Mouse (Mus musculus) liver, embryonic 11.5 days (tissue): ENCODE measurements around the gene Gm17019. TPM values are rescaled to one million over a fixed set of nuclear protein-coding genes. Genes with fewer than 3 reads are reported as not detected.
"Not testable (repeated sequence)": the region's sequence is repeated elsewhere in the genome, so short reads cannot be mapped to it uniquely, and the experiment has no call there.

Experiments
- ATAC-seq: fragments of 200-750 bp; cut with Nextera tagmentation; replicated peaks from 2 replicates; pipeline ENCODE4 v1.8.0; 2017; ENCODE audit warnings: moderate number of reproducible peaks, mild to moderate bottlenecking, moderate TSS enrichment, moderate library complexity; ENCODE audit not compliant: low FRiP score
- DNase-seq: peaks from one replicate; pipeline ENCODE4 v3.0.0-alpha.2; 2017; ENCODE audit warnings: low spot score
- H3K27ac ChIP-seq: fragments of 300-500 bp; sonication (generic); 2 replicates; pipeline ENCODE4 v1.5.1; 2014; ENCODE audit warnings: mild to moderate bottlenecking, low read depth, low read length, control low read depth
- H3K27me3 ChIP-seq: fragments of 300-500 bp; sonication (generic); replicated peaks from 2 replicates; pipeline ENCODE4 v1.6.1; 2014; ENCODE audit warnings: low read length, mixed read lengths; ENCODE audit not compliant: control insufficient read depth, insufficient read depth
- H3K36me3 ChIP-seq: fragments of 300-500 bp; sonication (generic); 2 replicates; pipeline ENCODE4 v1.6.1; 2014; ENCODE audit warnings: mild to moderate bottlenecking, low read length, moderate library complexity, mixed read lengths; ENCODE audit not compliant: control insufficient read depth, insufficient read depth
- H3K4me1 ChIP-seq: fragments of 300-500 bp; sonication (generic); replicated peaks from 2 replicates; pipeline ENCODE4 v1.6.1; 2014; ENCODE audit warnings: low read length, mixed read lengths; ENCODE audit not compliant: control insufficient read depth, insufficient read depth
- H3K4me2 ChIP-seq: fragments of 300-500 bp; sonication (generic); 2 replicates; pipeline ENCODE4 v1.6.1; 2014; ENCODE audit warnings: mild to moderate bottlenecking, control low read depth, moderate library complexity
- H3K4me3 ChIP-seq: fragments of 300-500 bp; sonication (generic); 2 replicates; pipeline ENCODE4 v1.5.1; 2014; ENCODE audit warnings: low read depth, low read length, control low read depth
- H3K9ac ChIP-seq: fragments of 300-500 bp; sonication (generic); 2 replicates; pipeline ENCODE4 v1.6.1; 2014; ENCODE audit warnings: low read depth, low read length, control low read depth
- H3K9me3 ChIP-seq: fragments of 300-500 bp; sonication (generic); 2 replicates; pipeline ENCODE4 v1.6.1; 2016; ENCODE audit warnings: low read length, inconsistent platforms, mixed read lengths; ENCODE audit not compliant: control insufficient read depth
- WGBS: fragments of 180-500 bp; shearing (Covaris S2); extraction: QIAGEN DNeasy Blood & Tissue Kit; methylation state at CpG from one replicate; pipeline ENCODE4 v1.1.7; 2014; 5-methylcytosine and 5-hydroxymethylcytosine counted together
- polyA plus RNA-seq: library from polyadenylated mRNA; unstranded; fragments of >200 nt; fragmentation: Nextera tagmentation; extraction: Ambion mirVana; gene quantifications from 2 replicates; pipeline ENCODE4 v1.2.1, GENCODE M21; 2014

Gm17019 gene
- polyA plus RNA-seq, result not detected in 2 replicates

DNA sequence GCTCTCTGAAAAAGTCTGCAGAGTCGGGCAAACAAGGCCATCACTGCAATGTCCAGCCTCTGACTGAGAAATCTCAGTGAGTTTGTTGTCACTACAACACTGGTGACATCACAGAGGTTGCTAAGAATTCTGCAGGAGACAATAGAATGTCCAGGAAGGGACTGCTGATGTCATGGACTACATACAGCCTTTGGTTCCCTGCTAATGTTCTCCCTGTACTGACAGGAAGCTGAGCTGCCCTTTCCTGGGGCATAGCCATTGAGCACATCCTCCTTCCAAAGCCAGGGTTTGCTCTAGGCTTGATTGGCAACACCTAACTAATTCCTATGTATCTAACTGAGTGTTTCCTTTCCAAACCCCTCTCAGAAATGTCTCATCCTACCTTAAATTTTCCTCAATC, at the start of gene Gm17019:
Gene Gm17019 (minus strand): TSS at position 101 of the 400 bp plus-strand sequence.
- not testable (repeated sequence) for H3K27ac ChIP-seq, H3K4me2 ChIP-seq, H3K4me1 ChIP-seq, DNase-seq, H3K9ac ChIP-seq, H3K27me3 ChIP-seq, ATAC-seq, H3K36me3 ChIP-seq, H3K4me3 ChIP-seq, H3K9me3 ChIP-seq
- 32% methylated on average over 1 of the region's 1 CpGs for WGBS

DNA sequence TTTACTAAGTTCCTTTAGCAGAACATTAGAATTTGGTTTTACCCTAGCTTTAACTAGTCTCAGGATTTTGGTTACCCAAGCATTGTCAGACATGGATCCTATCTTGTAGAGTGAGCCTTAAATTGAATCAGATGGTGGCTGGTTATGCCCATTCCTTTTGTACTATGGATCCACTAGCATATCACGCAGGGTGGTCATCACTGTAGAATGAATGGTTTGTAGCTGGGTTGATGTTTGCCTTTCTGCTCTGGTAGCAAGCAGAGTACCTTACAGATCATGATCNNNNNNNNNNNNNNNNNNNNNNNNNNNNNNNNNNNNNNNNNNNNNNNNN, 29.6 kb upstream of the Gm17019 start:
- not testable (repeated sequence) for ATAC-seq, H3K4me1 ChIP-seq, H3K9ac ChIP-seq, H3K27ac ChIP-seq, DNase-seq, H3K4me2 ChIP-seq, H3K36me3 ChIP-seq, H3K27me3 ChIP-seq, H3K4me3 ChIP-seq, H3K9me3 ChIP-seq
- 80% methylated on average over 1 of the region's 1 CpGs for WGBS

- ATAC-seq, result peak; percentile 77
- H3K9ac ChIP-seq, H3K36me3 ChIP-seq, H3K27me3 ChIP-seq, H3K4me1 ChIP-seq, H3K9me3 ChIP-seq, DNase-seq, H3K4me3 ChIP-seq, H3K4me2 ChIP-seq, H3K27ac ChIP-seq: not testable (repeated sequence)
- WGBS, result 76% methylated on average over 4 of the region's 4 CpGs
Observed at GRCm38 (mm10) chr5:15061638-15062384, 29.0 kb upstream of the Gm17019 start.

- not testable (repeated sequence) for H3K27ac ChIP-seq, DNase-seq, H3K36me3 ChIP-seq, H3K9ac ChIP-seq, H3K9me3 ChIP-seq, H3K27me3 ChIP-seq, ATAC-seq, H3K4me1 ChIP-seq, H3K4me3 ChIP-seq, H3K4me2 ChIP-seq
- WGBS, result 72% methylated on average over 10 of the region's 10 CpGs
Observed at GRCm38 (mm10) chr5:15054151-15055025, 21.6 kb upstream of the Gm17019 start.

DNA sequence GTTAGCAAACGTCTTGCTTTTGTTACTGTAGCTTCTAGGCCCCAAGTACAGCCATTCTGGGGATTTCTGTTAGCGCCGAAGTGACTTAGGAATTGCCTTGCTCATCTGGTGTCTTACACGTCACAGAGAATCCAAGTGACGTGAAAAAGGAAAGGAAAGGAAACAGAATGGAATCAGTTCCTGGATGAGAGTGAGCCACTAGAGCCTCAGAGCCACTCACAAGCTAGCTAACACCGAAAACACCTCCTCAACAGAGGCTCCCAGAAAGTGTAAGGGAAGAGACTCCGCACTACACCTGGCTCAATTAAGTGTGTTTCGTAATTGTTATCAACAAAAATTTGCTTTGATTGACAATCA, 20.8 kb upstream of the Gm17019 start:
- H3K27me3 ChIP-seq, H3K9ac ChIP-seq, H3K36me3 ChIP-seq, H3K27ac ChIP-seq, H3K4me3 ChIP-seq, DNase-seq, H3K4me2 ChIP-seq, H3K9me3 ChIP-seq, H3K4me1 ChIP-seq: not testable (repeated sequence)
- peak; percentile 51; the same call in 1 of the 2 replicates for ATAC-seq
- 82% methylated on average over 7 of the region's 8 CpGs for WGBS

DNA sequence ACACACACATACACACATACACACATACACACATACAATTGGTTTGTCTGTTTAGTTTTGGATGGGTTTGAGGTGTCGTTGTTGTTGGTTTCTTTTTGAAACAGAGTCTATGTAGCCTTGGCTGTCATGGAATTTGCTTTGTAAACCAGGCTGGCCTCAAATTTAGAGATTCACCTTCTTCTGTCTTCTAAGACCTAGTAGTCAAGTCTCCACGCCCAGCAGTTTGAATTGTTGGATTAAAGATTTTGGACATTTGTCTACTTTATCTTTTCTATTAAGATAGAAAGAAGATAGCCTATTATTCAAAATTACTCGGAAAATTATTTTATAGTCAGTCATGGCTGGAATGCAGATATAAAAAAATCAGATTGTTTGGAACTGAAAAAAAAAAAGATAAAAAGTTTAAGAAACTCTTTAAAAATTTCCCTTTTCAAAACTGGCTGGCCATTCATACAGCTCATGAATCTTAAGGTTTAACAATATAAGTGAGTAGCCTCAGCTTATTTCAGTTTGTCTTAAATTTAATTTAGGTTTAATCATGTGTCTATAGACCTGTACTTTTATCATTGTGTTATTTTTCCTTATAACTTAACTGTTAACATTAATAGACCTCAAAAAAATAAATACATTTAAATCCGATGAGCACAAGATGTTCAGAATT, 20.3 kb upstream of the Gm17019 start:
- H3K27ac ChIP-seq, ATAC-seq, H3K4me2 ChIP-seq, H3K9ac ChIP-seq, H3K4me1 ChIP-seq, DNase-seq, H3K27me3 ChIP-seq, H3K36me3 ChIP-seq, H3K4me3 ChIP-seq, H3K9me3 ChIP-seq: not testable (repeated sequence)
- 75% methylated on average over 4 of the region's 4 CpGs for WGBS

DNA sequence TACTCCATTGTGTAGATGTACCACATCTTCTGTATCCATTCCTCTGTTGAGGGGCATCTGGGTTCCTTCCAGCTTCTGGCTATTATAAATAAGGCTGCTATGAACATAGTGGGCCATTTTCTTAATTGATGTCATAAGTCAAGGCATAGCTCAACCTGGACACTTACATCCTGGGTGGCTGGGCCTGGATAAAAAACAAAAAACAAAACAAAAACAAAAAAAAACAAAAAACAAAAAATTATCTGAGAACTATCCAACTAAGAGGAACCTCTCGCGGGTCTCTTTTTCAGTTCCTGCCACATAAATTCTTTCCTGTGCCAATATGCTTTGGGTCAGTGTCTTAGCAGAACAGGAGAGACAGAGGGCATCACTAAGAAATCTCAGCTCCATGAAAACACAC, 18.0 kb upstream of the Gm17019 start:
- not testable (repeated sequence) for H3K9me3 ChIP-seq, H3K36me3 ChIP-seq, H3K27ac ChIP-seq, H3K4me1 ChIP-seq, H3K4me3 ChIP-seq, H3K9ac ChIP-seq, H3K4me2 ChIP-seq, H3K27me3 ChIP-seq, ATAC-seq, DNase-seq
- WGBS, result 77% methylated on average over 2 of the region's 2 CpGs

- not testable (repeated sequence) for H3K9me3 ChIP-seq, DNase-seq, H3K4me3 ChIP-seq, H3K9ac ChIP-seq, H3K27me3 ChIP-seq, H3K4me2 ChIP-seq, H3K27ac ChIP-seq, H3K36me3 ChIP-seq, H3K4me1 ChIP-seq
- 74% methylated on average over 6 of the region's 9 CpGs for WGBS
- ATAC-seq, result peak; percentile 47; the same call in 1 of the 2 replicates
Observed at GRCm38 (mm10) chr5:15044830-15045767, 12.3 kb upstream of the Gm17019 start.
